Mouse (Mus musculus) kidney, embryonic 15.5 days (tissue): Measurements from ENCODE around the gene Taf15. TPM values are rescaled to one million over a fixed set of nuclear protein-coding genes. Genes with fewer than 3 reads are reported as not detected.

Experiments
- ATAC-seq: fragments of 200-750 bp; cut with Nextera tagmentation; replicated peaks from 2 replicates; pipeline ENCODE4 v1.8.0; 2017; ENCODE audit warnings: moderate TSS enrichment; ENCODE audit not compliant: low FRiP score
- H3K27ac ChIP-seq: fragments of 300-500 bp; sonication (generic); 2 replicates; pipeline ENCODE4 v1.5.1; 2015; ENCODE audit warnings: mild to moderate bottlenecking, inconsistent platforms
- H3K27me3 ChIP-seq: fragments of 300-500 bp; sonication (generic); 2 replicates; pipeline ENCODE4 v1.6.1; 2015; ENCODE audit warnings: inconsistent platforms
- H3K36me3 ChIP-seq: fragments of 300-500 bp; sonication (generic); 2 replicates; pipeline ENCODE4 v1.6.1; 2015; ENCODE audit warnings: inconsistent platforms
- H3K4me1 ChIP-seq: fragments of 300-500 bp; sonication (generic); 2 replicates; pipeline ENCODE4 v1.6.1; 2015; ENCODE audit warnings: inconsistent platforms
- H3K4me2 ChIP-seq: fragments of 300-500 bp; sonication (generic); 2 replicates; pipeline ENCODE4 v1.6.1; 2015; ENCODE audit warnings: moderate library complexity, mild to moderate bottlenecking, inconsistent platforms
- H3K4me3 ChIP-seq: fragments of 300-500 bp; sonication (generic); replicated peaks from 2 replicates; pipeline ENCODE4 v1.5.1; 2015; ENCODE audit warnings: mild to moderate bottlenecking, inconsistent platforms
- H3K9ac ChIP-seq: fragments of 300-500 bp; sonication (generic); 2 replicates; pipeline ENCODE4 v1.6.1; 2015; ENCODE audit warnings: mild to moderate bottlenecking, inconsistent platforms
- H3K9me3 ChIP-seq: fragments of 300-500 bp; sonication (generic); replicated peaks from 2 replicates; pipeline ENCODE4 v1.6.1; 2016; ENCODE audit warnings: inconsistent platforms
- WGBS: fragments of 180-500 bp; shearing (Covaris S2); methylation state at CpG from one replicate; pipeline ENCODE4 v1.1.7; 2015; ENCODE audit warnings: mixed read lengths; 5-methylcytosine and 5-hydroxymethylcytosine counted together
- polyA plus RNA-seq: library from polyadenylated mRNA; unstranded; fragments of >200 nt; fragmentation: Nextera tagmentation; extraction: Ambion mirVana; gene quantifications from 2 replicates; pipeline ENCODE4 v1.2.1, GENCODE M21; 2015

Taf15 gene
- polyA plus RNA-seq, 1 experiment from 2014 or later = 13.6 TPM

DNA sequence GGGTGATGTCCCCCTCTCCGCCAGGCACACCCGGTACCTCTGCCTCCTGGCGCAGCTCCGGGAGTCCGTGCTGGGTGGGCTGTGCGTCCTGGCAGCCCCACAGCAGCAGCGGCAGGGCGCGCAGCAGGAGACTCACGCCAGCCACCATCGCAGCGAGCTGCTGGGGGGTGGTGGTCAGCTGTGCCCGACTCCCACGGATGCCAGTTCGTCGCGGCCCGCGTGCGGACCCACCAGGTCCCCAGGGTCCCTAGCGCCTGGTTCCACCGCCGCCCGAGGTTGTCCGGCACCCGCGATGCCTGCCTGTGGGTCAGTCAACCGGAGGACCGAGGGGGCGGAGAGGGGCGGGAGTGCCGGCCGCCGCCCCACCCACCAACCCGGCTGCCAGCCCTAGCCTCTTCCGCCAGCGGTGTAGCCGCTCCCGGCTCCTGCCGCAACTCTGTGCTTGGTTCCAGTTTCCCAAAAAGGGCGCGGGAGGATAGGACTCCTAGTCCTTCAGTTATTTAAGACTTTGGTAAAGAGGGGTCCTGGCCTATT lies 10.1 kb upstream of the Taf15 start, which contains the start of gene Mmp28:
Mmp28 (minus strand) TSS at position 361 of the 534 bp plus-strand sequence.
- Histone ChIP-seq H3K9me3 (no peaks in the 10 kb centered on the region), H3K9ac (peak within 1 kb of the TSS; percentile 56), H3K27ac (0 out of 2 replicates have a peak within 1 kb of the TSS, but pooled peaks have one; percentile 9), H3K4me2 (peak within 1 kb of the TSS; percentile 96), H3K4me1 (peaks cover 20% of the 10 kb centered on the region), H3K36me3 (no peaks in the 10 kb centered on the region), H3K27me3 (peaks cover 38% of the 10 kb centered on the region), H3K4me3 (peak within 1 kb of the TSS; percentile 63)
- under 1% methylated on average over 42 of the region's 42 CpGs for WGBS
- peak; percentile 81 for ATAC-seq

DNA sequence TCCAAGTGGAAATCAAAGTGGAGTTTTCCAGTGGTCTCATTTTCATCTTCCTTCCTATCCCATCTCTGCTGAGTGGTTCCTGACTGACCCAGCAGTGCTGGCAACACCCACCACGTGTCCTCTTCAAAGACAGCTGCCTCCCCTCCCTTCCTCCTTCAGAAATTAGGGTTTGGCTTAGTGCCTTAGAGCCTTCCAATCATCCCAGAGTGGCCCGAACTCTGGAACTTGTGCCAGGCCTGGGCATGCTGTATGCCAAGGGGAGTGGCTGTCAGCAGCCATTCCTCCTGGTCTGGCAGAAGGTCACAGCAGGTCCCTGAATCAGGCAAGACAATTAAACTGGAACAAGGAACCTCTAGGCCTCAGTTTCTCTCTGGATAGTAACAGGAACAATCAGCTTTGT lies 6.9 kb upstream of the Taf15 start:
- no peak for ATAC-seq
- Histone ChIP-seq H3K4me1 (peaks cover 12% of the 10 kb centered on the region), H3K9ac (no peak overlapping the region), H3K27ac (no peak overlapping the region), H3K9me3 (no peaks in the 10 kb centered on the region), H3K27me3 (peaks cover 45% of the 10 kb centered on the region), H3K4me3 (no peak overlapping the region), H3K4me2 (no peak overlapping the region), H3K36me3 (no peaks in the 10 kb centered on the region)
- WGBS = 31% methylated on average over 2 of the region's 2 CpGs

DNA sequence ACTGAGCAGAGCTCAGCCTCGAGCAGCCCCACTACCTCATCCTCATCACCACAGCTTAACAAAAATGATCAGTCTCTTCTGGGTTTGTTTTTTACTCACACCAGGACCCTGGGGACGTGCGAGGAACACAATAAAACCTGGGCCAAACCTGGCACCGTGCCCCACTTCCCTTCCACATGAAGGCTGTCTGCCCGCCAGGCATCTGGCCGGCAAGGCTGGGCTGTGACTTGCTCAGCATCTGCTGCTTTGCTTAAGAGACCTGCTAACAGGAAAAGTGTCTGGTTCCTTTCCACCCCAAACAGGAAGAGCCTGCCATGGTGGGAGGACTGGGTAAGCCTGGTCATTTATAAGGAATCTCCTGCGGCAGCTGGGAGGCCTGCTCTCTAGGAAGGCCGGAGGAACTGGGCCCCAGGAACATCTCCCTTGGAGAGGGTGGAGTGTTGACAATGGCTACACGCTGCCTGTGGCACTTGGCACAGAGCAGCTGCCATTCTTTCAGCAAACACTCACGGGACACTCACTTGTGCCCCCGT lies 5.7 kb upstream of the Taf15 start:
- no peak overlapping the region for H3K4me2 ChIP-seq
- 52% methylated on average over 11 of the region's 11 CpGs for WGBS
- peaks cover 17% of the 10 kb centered on the region for H3K4me1 ChIP-seq
- ATAC-seq = no peak
- no peaks in the 10 kb centered on the region for H3K9me3 ChIP-seq
- no peak overlapping the region for H3K4me3 ChIP-seq
- H3K9ac ChIP-seq = no peak overlapping the region
- H3K36me3 ChIP-seq = no peaks in the 10 kb centered on the region
- peaks cover 37% of the 10 kb centered on the region for H3K27me3 ChIP-seq
- H3K27ac ChIP-seq = peak overlapping the region; percentile 48

DNA sequence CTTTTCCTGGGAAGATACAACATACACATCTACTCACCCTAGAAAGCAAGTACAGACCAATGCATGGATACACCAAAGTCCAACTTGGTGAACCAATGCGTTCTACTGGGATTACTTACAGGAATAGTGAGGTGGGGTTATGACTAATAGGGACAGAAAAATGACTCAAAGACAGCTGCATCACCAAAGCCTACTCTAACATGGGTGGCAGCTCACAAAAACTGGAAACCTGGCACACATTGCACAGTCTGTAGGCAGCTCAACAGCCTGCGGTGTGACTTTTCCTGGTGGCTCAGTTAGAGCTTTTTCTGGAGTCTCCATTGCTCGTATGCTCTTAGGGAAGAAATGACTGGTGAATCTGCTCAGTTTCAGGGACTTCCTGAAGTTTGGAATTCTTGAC lies 4.1 kb upstream of the Taf15 start:
- Histone ChIP-seq H3K9me3 (no peaks in the 10 kb centered on the region), H3K4me1 (peaks cover 8% of the 10 kb centered on the region), H3K4me2 (no peak overlapping the region), H3K27ac (no peak overlapping the region), H3K36me3 (no peaks in the 10 kb centered on the region), H3K9ac (no peak overlapping the region), H3K4me3 (no peak overlapping the region), H3K27me3 (peaks cover 22% of the 10 kb centered on the region)
- ATAC-seq = no peak
- 88% methylated on average over 3 of the region's 3 CpGs for WGBS

DNA sequence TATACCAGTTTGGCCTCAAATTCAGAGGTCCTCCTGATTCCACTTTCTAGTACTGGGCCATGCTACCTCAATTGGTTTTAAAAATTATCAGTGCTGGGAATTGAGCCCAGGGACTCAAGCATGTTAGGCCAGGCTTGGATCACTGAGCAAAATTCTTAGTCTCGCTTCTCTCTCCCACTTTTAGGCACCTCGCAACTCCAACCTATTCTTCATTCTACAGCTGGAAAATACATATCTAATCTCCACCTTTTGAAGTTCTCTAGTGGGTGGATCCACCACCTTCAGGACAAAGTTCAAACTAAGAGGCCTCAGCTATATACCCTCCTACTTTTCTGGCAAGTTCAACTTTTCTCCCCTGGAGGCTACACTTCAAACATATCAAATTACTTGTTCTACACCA lies 1.1 kb upstream of the Taf15 start:
- H3K4me2 ChIP-seq = peak overlapping the region; percentile 65
- no peaks in the 10 kb centered on the region for H3K9me3 ChIP-seq
- H3K4me3 ChIP-seq = peak overlapping the region; percentile 90
- H3K27ac ChIP-seq = 0 out of 2 replicates have a peak overlapping the region, but pooled peaks have one; percentile 97
- H3K4me1 ChIP-seq = peaks cover 19% of the 10 kb centered on the region
- ATAC-seq = no peak
- peaks cover 10% of the 10 kb centered on the region for H3K27me3 ChIP-seq
- H3K36me3 ChIP-seq = peaks cover 11% of the 10 kb centered on the region
- WGBS = 83% methylated on average over 2 of the region's 2 CpGs
- no peak overlapping the region for H3K9ac ChIP-seq

DNA sequence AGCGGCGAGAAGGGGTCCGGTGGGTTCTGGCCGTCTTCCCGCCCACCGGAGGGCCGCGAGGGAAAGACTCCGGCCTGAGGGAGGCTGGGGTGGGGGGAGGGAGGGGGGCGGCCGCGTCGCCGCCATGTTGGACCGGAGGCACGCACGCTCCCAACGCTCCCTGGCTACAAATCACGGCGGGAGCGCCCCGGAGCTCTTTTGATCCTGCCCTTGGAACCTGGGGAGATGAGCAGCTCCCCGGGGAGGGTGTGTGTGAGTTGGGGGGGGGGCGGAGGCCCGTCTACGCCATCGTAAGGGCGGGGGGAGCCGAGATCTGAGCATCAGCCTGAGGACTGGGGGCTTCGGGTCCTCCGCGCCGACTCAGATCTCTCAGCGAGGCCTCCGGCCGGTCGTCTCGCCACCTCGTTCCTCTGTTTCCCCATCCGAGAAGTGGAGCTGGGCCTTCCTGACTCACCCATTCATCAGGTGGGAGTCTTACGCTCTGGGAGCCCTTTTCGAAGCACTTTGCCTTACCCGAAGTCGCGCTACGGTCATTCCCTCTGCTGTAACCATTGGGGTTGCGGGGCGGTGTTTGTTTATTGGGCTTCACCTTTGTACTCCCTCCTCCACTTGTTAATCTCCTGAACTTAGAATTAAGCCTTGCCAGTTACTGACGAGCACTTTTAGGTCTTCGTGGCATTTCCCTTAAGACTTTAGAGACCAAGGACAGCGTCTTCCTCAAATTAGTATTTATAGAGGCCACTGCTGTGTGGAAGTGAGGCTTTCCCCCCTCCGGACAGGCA lies 540 bp downstream of the Taf15 start:
- peaks cover 19% of the 10 kb centered on the region for H3K4me1 ChIP-seq
- H3K4me3 ChIP-seq = peak overlapping the region; percentile 90
- H3K27ac ChIP-seq = peak overlapping the region; percentile 97
- ATAC-seq = peak; percentile 83
- H3K9me3 ChIP-seq = no peaks in the 10 kb centered on the region
- peak overlapping the region; percentile 91 for H3K9ac ChIP-seq
- under 1% methylated on average over 51 of the region's 52 CpGs for WGBS
- peaks cover 22% of the 10 kb centered on the region for H3K36me3 ChIP-seq
- H3K27me3 ChIP-seq = peaks cover 10% of the 10 kb centered on the region
- peak overlapping the region; percentile 71 for H3K4me2 ChIP-seq

DNA sequence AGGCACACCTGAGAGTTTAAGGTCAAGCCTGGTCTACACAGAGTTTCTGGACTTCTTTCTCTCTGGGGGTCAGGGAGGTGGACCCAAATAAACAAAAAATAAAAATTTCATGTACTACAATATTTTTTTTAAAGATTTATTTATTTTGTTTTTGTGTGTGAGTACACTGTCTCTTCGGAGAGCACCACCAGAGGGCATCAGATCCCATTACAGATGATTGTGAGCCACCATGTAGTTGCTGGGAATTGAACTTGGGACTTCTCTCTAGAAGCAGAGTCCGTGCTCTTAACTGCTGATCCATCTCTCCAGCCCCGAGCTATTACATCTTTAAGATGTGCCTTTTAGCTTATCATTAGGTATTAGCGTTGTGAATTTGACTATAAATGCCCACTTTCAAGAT lies 18.6 kb downstream of the Taf15 start:
- ATAC-seq = no peak

DNA sequence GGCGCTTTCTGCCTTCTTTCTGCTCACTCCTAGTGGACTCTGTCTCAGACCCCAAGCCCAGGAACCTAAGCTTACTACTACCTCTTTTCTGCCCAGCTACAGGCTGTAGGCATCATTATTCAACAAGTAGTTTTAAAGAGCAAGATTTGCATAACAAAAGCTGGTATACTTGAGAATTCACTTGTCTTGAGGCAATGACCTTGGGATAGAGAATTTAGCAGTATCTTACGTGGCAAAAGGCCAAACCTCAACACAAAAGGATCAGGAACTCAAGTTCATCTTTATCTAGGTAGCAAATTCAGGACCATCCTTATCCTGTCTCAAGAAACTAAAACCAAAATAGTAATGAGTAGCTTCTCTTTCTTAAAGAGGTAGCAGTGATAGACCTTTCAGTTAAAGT lies 22.7 kb downstream of the Taf15 start:
- H3K36me3 ChIP-seq = peaks cover 55% of the 10 kb centered on the region
- H3K9ac ChIP-seq = no peak overlapping the region
- no peaks in the 10 kb centered on the region for H3K27me3 ChIP-seq
- H3K4me2 ChIP-seq = no peak overlapping the region
- no peak for ATAC-seq
- H3K4me1 ChIP-seq = no peaks in the 10 kb centered on the region
- no peaks in the 10 kb centered on the region for H3K9me3 ChIP-seq
- no peak overlapping the region for H3K4me3 ChIP-seq
- H3K27ac ChIP-seq = no peak overlapping the region
- 91% methylated on average over 2 of the region's 2 CpGs for WGBS

More for the DNA sequence above, 18.6 kb downstream of the Taf15 start:
- H3K27ac ChIP-seq = no peak overlapping the region
- no peaks in the 10 kb centered on the region for H3K9me3 ChIP-seq
- peaks cover 52% of the 10 kb centered on the region for H3K36me3 ChIP-seq
- no peak overlapping the region for H3K4me3 ChIP-seq
- 89% methylated on average over 4 of the region's 4 CpGs for WGBS
- H3K4me1 ChIP-seq = no peaks in the 10 kb centered on the region
- H3K4me2 ChIP-seq = no peak overlapping the region
- H3K27me3 ChIP-seq = no peaks in the 10 kb centered on the region
- H3K9ac ChIP-seq = no peak overlapping the region

DNA sequence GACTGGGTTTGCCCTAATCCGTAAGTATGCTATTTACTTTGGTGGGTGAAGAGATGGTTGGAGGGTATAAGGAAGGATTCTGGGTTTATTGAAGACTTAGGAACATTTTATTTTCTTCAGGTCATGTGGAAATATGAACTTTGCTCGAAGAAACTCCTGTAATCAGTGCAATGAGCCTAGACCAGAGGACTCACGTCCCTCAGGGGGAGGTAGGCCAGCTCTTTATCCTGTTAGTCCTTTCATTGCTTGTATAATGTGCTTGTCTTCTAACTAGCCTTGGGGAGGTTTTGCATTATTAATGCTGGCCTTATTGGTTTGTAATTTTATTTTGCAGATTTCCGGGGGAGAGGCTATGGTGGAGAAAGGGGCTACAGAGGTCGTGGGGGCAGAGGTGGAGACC lies 31.4 kb downstream of the Taf15 start:
- Histone ChIP-seq H3K36me3 (peaks cover 81% of the 10 kb centered on the region), H3K27ac (no peak overlapping the region), H3K4me1 (no peaks in the 10 kb centered on the region), H3K4me3 (no peak overlapping the region), H3K4me2 (no peak overlapping the region), H3K9ac (no peak overlapping the region), H3K27me3 (no peaks in the 10 kb centered on the region), H3K9me3 (no peaks in the 10 kb centered on the region)
- ATAC-seq = no peak
- 92% methylated on average over 5 of the region's 5 CpGs for WGBS

DNA sequence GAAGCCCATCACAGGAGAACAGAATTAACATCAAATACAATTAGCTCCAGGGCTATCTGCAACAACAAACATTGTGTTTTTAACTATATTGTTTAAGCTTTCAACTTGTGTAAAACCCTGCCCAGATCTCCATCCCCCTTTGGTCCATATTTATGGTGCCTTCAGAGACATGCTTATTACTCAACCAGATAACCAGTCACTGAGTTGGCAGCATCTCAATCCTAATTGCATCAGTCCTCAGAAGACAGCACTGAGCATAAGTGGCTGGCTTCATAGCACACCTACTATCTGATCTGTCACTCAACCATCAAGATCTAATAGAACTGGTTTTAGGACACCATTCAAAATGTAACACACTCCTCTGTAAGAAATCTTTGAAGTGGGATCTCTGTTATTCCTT lies 36.6 kb downstream of the Taf15 start:
- ATAC-seq = no peak
- Histone ChIP-seq H3K4me2 (no peak overlapping the region), H3K9me3 (no peaks in the 10 kb centered on the region), H3K4me1 (no peaks in the 10 kb centered on the region), H3K9ac (no peak overlapping the region), H3K4me3 (no peak overlapping the region), H3K27me3 (no peaks in the 10 kb centered on the region), H3K27ac (no peak overlapping the region), H3K36me3 (peaks cover 44% of the 10 kb centered on the region)

DNA sequence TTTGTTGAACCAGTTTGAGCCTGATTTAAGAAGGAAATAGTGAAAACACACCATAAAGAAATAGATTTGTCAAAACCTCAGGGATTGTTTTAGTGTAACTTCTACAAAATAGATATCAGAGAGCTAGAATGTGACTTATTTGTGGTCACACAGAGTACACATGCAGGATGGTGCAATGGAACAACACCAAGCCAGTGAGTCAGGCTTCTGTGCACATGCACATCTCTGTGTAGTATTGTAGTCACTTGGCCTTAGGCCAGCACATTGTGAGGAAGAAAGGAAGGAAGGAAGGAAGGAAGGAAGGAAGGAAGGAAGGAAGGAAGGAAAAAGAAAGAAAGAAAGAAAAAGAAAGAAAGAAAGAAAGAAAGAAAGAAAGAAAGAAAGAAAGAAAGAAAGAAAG lies 44.3 kb downstream of the Taf15 start:
- H3K9ac ChIP-seq = no peak overlapping the region
- no peak for ATAC-seq
- no peaks in the 10 kb centered on the region for H3K36me3 ChIP-seq
- no peak overlapping the region for H3K27ac ChIP-seq
- H3K4me3 ChIP-seq = no peak overlapping the region
- no peaks in the 10 kb centered on the region for H3K27me3 ChIP-seq
- H3K4me1 ChIP-seq = no peaks in the 10 kb centered on the region
- no peak overlapping the region for H3K4me2 ChIP-seq
- no peaks in the 10 kb centered on the region for H3K9me3 ChIP-seq

DNA sequence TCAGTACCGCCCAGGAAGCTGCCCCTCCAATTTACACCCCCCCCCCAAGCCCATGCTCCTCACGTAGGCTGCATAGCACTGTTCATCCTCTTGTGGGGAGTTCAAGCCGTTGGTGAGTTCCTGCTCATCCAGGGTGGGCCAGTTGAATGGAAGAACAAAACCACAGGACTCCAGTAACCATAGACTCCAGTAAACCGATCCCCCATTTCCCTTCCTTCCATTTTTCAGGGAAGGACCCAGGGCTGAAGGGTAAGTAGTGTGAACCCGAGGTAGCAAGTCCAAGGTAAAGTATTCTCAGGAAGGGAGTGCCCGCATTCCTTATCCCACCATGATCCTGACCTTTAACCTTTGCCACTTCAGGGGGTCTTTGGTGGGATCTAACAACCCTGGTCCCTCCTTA lies 45.5 kb downstream of the Taf15 start:
- H3K9ac ChIP-seq = no peak overlapping the region
- H3K27ac ChIP-seq = no peak overlapping the region
- no peaks in the 10 kb centered on the region for H3K36me3 ChIP-seq
- no peaks in the 10 kb centered on the region for H3K9me3 ChIP-seq
- ATAC-seq = no peak
- H3K4me3 ChIP-seq = no peak overlapping the region
- H3K4me2 ChIP-seq = no peak overlapping the region
- no peaks in the 10 kb centered on the region for H3K27me3 ChIP-seq
- WGBS = 75% methylated on average over 6 of the region's 6 CpGs
- H3K4me1 ChIP-seq = no peaks in the 10 kb centered on the region
